Mouse (Mus musculus): Measurements from ENCODE around the gene Galnt3.
A peak's percentile ranks its signal among the peaks of the same experiment; 100 is the strongest.

The Galnt3 gene

GRCm38 (mm10) chr2:66124591-66125271 lies at the start of gene Galnt3:
Galnt3 (minus strand) TSS chr2:66124994.
- peak; percentile 2 to 9 for DNase-seq

GRCm38 (mm10) chr2:66173134-66173533 lies 48.3 kb upstream of the Galnt3 start:
- no peak for DNase-seq

- DNase-seq, result no peak
Observed at GRCm38 (mm10) chr2:66171643-66172042, 46.8 kb upstream of the Galnt3 start.

GRCm38 (mm10) chr2:66170721-66171120 lies 45.9 kb upstream of the Galnt3 start:
- no peak for DNase-seq

GRCm38 (mm10) chr2:66165025-66165424 lies 40.2 kb upstream of the Galnt3 start:
- no peak for DNase-seq

- no peak for DNase-seq
Observed at GRCm38 (mm10) chr2:66158140-66158915, 33.5 kb upstream of the Galnt3 start.

GRCm38 (mm10) chr2:66151436-66151835 lies 26.6 kb upstream of the Galnt3 start:
- no peak for DNase-seq

GRCm38 (mm10) chr2:66150531-66150930 lies 25.7 kb upstream of the Galnt3 start:
- DNase-seq, result no peak

- no peak for DNase-seq
Observed at GRCm38 (mm10) chr2:66148654-66149230, 23.9 kb upstream of the Galnt3 start.

- no peak for DNase-seq
Observed at GRCm38 (mm10) chr2:66146473-66146872, 21.7 kb upstream of the Galnt3 start.

GRCm38 (mm10) chr2:66144770-66145169 lies 20.0 kb upstream of the Galnt3 start:
- no peak for DNase-seq

GRCm38 (mm10) chr2:66143284-66143683 lies 18.5 kb upstream of the Galnt3 start:
- no peak for DNase-seq

- DNase-seq, result no peak
Observed at GRCm38 (mm10) chr2:66142711-66143110, 17.9 kb upstream of the Galnt3 start.

- no peak for DNase-seq
Observed at GRCm38 (mm10) chr2:66142268-66142667, 17.5 kb upstream of the Galnt3 start.

- DNase-seq, result no peak
Observed at GRCm38 (mm10) chr2:66140246-66140645, 15.5 kb upstream of the Galnt3 start.

- no peak for DNase-seq
Observed at GRCm38 (mm10) chr2:66131862-66132544, 7.2 kb upstream of the Galnt3 start.

- DNase-seq, result no peak
Observed at GRCm38 (mm10) chr2:66128941-66129340, 4.1 kb upstream of the Galnt3 start.

- no peak for DNase-seq
Observed at GRCm38 (mm10) chr2:66127541-66127940, 2.7 kb upstream of the Galnt3 start.

GRCm38 (mm10) chr2:66126936-66127335 lies 2.1 kb upstream of the Galnt3 start:
- no peak for DNase-seq

GRCm38 (mm10) chr2:66123756-66124589 lies 821 bp downstream of the Galnt3 start:
- peak; percentile 2 to 8 for DNase-seq

GRCm38 (mm10) chr2:66117686-66118085 lies 7.1 kb downstream of the Galnt3 start:
- no peak for DNase-seq

- DNase-seq, result no peak
Observed at GRCm38 (mm10) chr2:66107864-66108514, 16.8 kb downstream of the Galnt3 start.

Data from B cell, adult 2 months (primary cell).